Mouse (Mus musculus): Measurements from ENCODE around the gene Fam171b.
A peak's percentile ranks its signal among the peaks of the same experiment; 100 is the strongest.

The Fam171b gene

GRCm38 (mm10) chr2:83883850-83884420, 71.5 kb downstream of the Fam171b start:
- DNase-seq (ENCODE audit: low read depth) = no peak

GRCm38 (mm10) chr2:83893701-83894100, 81.3 kb downstream of the Fam171b start:
- no peak for DNase-seq (ENCODE audit: low read depth)

GRCm38 (mm10) chr2:83901896-83902540, 89.6 kb downstream of the Fam171b start:
- DNase-seq (ENCODE audit: low read depth) = peak; percentile 1

- DNase-seq (ENCODE audit: low read depth) = no peak
Measured at GRCm38 (mm10) chr2:83929478-83930088, 117.1 kb downstream of the Fam171b start.
